Mouse (Mus musculus): Measurements from ENCODE around the gene Tut7. TPM values are rescaled to one million over a fixed set of nuclear protein-coding genes. Genes with fewer than 3 reads are reported as not detected.
A peak's percentile ranks its signal among the peaks of the same experiment; 100 is the strongest.
"Not testable (repeated sequence)": the region's sequence is repeated elsewhere in the genome, so short reads cannot be mapped to it uniquely, and the experiment has no call there.

Tut7 gene
- polyA plus RNA-seq, 1 experiment from 2014 or later = 35.0 TPM

- H3K36me3 ChIP-seq (ENCODE audit: control insufficient read depth, insufficient read depth, low read length) = no peaks in the 10 kb centered on the region
- no peak overlapping the region for H3K4me3 ChIP-seq (ENCODE audit: control insufficient read depth in 1 of 2, insufficient read depth in 1 of 2, low read depth in 1 of 2, low read length in 2 of 2)
- no peak for ATAC-seq (ENCODE audit: insufficient number of reproducible peaks, insufficient read depth, low FRiP score, low read depth)
- H3K27me3 ChIP-seq (ENCODE audit: control insufficient read depth, insufficient read depth, low read length) = no peaks in the 10 kb centered on the region
- H3K9me3 ChIP-seq (ENCODE audit: control insufficient read depth, low read length) = no peaks in the 10 kb centered on the region
- WGBS = 88% methylated on average over 2 of the region's 2 CpGs
- peaks cover 0 to 5% of the 10 kb centered on the region in 2 experiments; a peak in 1 of 4 replicates for H3K4me1 ChIP-seq (ENCODE audit: control insufficient read depth in 2 of 2, insufficient read depth in 2 of 2, low read length in 2 of 2)
- H3K27ac ChIP-seq (replicated peaks in 1 of 2; ENCODE audit: control insufficient read depth in 1 of 2, insufficient read depth in 1 of 2, low read depth in 2 of 2, low read length in 2 of 2) = no peak overlapping the region
- H3K9ac ChIP-seq (ENCODE audit: low read length) = no peak overlapping the region
- no peak overlapping the region for H3K4me2 ChIP-seq (ENCODE audit: low read length)
Observed at GRCm38 (mm10) chr13:59738455-59738854, 84.5 kb downstream of the Tut7 start.

DNA sequence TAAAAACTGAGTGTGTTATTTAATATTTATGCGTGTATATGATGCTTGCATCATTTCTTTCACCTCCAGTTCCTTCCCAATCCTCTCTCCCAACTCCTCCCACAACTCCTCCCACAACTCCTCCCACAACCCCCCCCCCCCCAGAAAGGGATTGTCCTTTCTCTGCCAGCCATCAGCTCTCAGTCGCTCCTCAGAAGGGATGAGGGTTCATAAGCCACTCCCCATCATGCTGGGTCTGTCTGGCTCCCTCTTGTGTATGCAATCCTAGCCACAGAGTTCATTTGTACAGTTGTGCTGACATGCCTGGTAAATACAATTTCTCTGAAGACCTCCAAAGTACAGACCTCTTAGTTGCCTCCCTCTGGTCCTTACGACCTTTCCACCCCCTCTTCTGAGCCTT is 87.8 kb downstream of the Tut7 start:
- H3K9ac ChIP-seq (ENCODE audit: low read length) = no peak overlapping the region
- H3K4me2 ChIP-seq (ENCODE audit: low read length) = no peak overlapping the region
- no peaks in the 10 kb centered on the region for H3K9me3 ChIP-seq (ENCODE audit: control insufficient read depth, low read length)
- ATAC-seq (ENCODE audit: insufficient number of reproducible peaks, insufficient read depth, low FRiP score, low read depth) = no peak
- H3K4me3 ChIP-seq (ENCODE audit: control insufficient read depth in 1 of 2, insufficient read depth in 1 of 2, low read depth in 1 of 2, low read length in 2 of 2) = no peak overlapping the region
- 23% methylated on average over 3 of the region's 3 CpGs for WGBS
- H3K4me1 ChIP-seq (ENCODE audit: control insufficient read depth in 2 of 2, insufficient read depth in 2 of 2, low read length in 2 of 2) = no peaks in the 10 kb centered on the region
- no peak overlapping the region for H3K27ac ChIP-seq (replicated peaks in 1 of 2; ENCODE audit: control insufficient read depth in 1 of 2, insufficient read depth in 1 of 2, low read depth in 2 of 2, low read length in 2 of 2)
- H3K27me3 ChIP-seq (ENCODE audit: control insufficient read depth, insufficient read depth, low read length) = no peaks in the 10 kb centered on the region
- no peaks in the 10 kb centered on the region for H3K36me3 ChIP-seq (ENCODE audit: control insufficient read depth, insufficient read depth, low read length)

DNA sequence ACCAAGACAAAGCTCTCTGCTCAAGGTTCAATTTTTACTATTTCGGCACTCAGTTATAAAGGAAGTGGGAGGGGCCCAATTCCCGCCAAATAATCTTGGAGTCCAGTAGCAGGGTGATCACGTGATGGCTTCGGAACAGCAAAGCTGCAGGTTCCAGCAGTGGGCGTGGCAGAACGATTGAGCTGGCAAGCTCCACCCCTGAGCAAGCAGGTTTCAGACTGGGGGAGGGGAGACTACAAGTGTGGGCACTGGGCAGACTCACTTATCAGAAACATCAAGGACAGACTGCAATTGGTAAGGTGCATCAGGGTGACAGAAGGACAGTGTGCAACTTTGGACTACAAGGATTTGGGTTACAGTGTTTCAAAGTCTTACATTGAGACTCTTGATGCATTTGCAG is 88.6 kb downstream of the Tut7 start:
- not testable (repeated sequence) for H3K9me3 ChIP-seq (ENCODE audit: control insufficient read depth, low read length)
- WGBS = 38% methylated on average over 6 of the region's 6 CpGs

DNA sequence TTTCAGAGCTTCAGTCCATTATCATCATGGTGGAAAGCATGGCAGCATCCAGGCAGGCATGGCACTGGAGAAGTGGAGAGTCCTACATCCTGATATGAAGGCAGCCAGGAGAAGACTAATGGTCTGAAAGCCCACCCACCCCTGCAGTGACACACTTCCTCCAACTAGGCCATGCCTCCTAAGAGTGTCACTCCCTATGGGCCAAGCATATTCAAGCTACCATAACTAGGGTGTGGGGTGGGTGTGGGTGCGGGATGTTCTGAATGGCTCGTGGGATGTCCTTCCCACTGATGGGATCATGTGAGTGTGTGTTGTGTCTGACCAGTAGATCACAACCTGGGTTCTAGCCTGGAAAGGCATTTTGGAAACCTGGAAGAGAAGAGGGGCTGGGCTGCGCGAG is 89.0 kb downstream of the Tut7 start:
- Histone ChIP-seq H3K4me3 (ENCODE audit: control insufficient read depth in 1 of 2, insufficient read depth in 1 of 2, low read depth in 1 of 2, low read length in 2 of 2) (no peak overlapping the region), H3K27ac (replicated peaks in 1 of 2; ENCODE audit: control insufficient read depth in 1 of 2, insufficient read depth in 1 of 2, low read depth in 2 of 2, low read length in 2 of 2) (no peak overlapping the region), H3K36me3 (ENCODE audit: control insufficient read depth, insufficient read depth, low read length) (no peaks in the 10 kb centered on the region), H3K27me3 (ENCODE audit: control insufficient read depth, insufficient read depth, low read length) (no peaks in the 10 kb centered on the region), H3K9ac (ENCODE audit: low read length) (no peak overlapping the region), H3K4me2 (ENCODE audit: low read length) (no peak overlapping the region), H3K4me1 (ENCODE audit: control insufficient read depth in 2 of 2, insufficient read depth in 2 of 2, low read length in 2 of 2) (no peaks in the 10 kb centered on the region), H3K9me3 (ENCODE audit: control insufficient read depth, low read length) (no peaks in the 10 kb centered on the region)
- ATAC-seq (ENCODE audit: insufficient number of reproducible peaks, insufficient read depth, low FRiP score, low read depth) = no peak
- 75% methylated on average over 2 of the region's 4 CpGs for WGBS

More for the DNA sequence above, 88.6 kb downstream of the Tut7 start:
- H3K36me3 ChIP-seq (ENCODE audit: control insufficient read depth, insufficient read depth, low read length); ATAC-seq (ENCODE audit: insufficient number of reproducible peaks, insufficient read depth, low FRiP score, low read depth); H3K4me2 ChIP-seq (ENCODE audit: low read length); H3K4me1 ChIP-seq (ENCODE audit: control insufficient read depth in 2 of 2, insufficient read depth in 2 of 2, low read length in 2 of 2); H3K9ac ChIP-seq (ENCODE audit: low read length); H3K4me3 ChIP-seq (ENCODE audit: control insufficient read depth in 1 of 2, insufficient read depth in 1 of 2, low read depth in 1 of 2, low read length in 2 of 2); H3K27me3 ChIP-seq (ENCODE audit: control insufficient read depth, insufficient read depth, low read length); H3K27ac ChIP-seq (replicated peaks in 1 of 2; ENCODE audit: control insufficient read depth in 1 of 2, insufficient read depth in 1 of 2, low read depth in 2 of 2, low read length in 2 of 2): not testable (repeated sequence)

- Histone ChIP-seq H3K9ac (ENCODE audit: low read length) (no peak within 1 kb of the TSS), H3K9me3 (ENCODE audit: control insufficient read depth, low read length) (no peaks in the 10 kb centered on the region), H3K36me3 (ENCODE audit: control insufficient read depth, insufficient read depth, low read length) (no peaks in the 10 kb centered on the region), H3K4me1 (ENCODE audit: control insufficient read depth in 2 of 2, insufficient read depth in 2 of 2, low read length in 2 of 2) (peaks cover 0 to 3% of the 10 kb centered on the region in 2 experiments; a peak in 1 of 4 replicates), H3K27ac (replicated peaks in 1 of 2; ENCODE audit: control insufficient read depth in 1 of 2, insufficient read depth in 1 of 2, low read depth in 2 of 2, low read length in 2 of 2) (no peak within 1 kb of the TSS), H3K4me3 (ENCODE audit: control insufficient read depth in 1 of 2, insufficient read depth in 1 of 2, low read depth in 1 of 2, low read length in 2 of 2) (no peak within 1 kb of the TSS), H3K4me2 (ENCODE audit: low read length) (no peak within 1 kb of the TSS), H3K27me3 (ENCODE audit: control insufficient read depth, insufficient read depth, low read length) (no peaks in the 10 kb centered on the region; the same call in 1 of the 2 replicates)
- WGBS = 28% methylated on average over 7 of the region's 7 CpGs
- ATAC-seq (ENCODE audit: insufficient number of reproducible peaks, insufficient read depth, low FRiP score, low read depth) = no peak
Observed at GRCm38 (mm10) chr13:59731652-59732051, 91.3 kb downstream of the Tut7 start, which contains the start of gene Spata31d1d. TSS of gene Spata31d1d (minus strand) at chr13:59731752.

DNA sequence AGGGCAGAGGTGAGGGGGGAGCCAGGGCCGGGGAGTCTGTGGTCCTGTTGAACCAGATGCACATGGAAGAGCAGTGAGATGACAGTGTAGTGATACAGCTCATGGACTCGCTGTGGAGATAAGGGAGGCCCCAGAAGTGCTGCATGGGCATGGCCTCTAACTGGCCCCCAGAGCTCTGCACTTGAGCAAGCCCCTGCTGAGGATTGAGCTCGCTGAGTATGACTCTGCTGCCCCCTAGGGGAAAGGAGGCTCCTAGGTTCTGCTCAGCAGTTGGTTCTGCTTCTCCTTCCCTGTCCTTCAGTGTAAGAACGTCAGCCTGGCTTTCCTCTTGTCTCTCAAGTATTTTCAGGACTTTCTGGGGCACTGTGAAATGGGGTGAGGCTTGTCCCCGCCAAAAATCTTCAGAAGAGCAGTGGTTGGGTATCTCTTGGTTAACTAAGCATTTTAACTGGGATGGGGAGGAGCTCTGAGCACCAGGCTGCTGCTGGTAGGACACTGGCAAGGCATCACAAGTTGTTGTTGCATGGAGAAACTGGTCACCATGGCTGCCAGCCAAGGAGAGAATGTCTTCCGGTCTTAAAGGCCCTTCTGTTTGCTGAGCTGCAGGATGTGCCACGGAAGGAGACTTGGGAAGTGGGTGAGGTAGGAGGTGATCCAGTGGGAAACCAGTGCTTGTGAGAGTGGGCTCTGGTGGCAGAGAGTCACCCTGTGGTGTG is 94.4 kb downstream of the Tut7 start:
- no peak overlapping the region for H3K4me2 ChIP-seq (ENCODE audit: low read length)
- no peak overlapping the region for H3K27ac ChIP-seq (replicated peaks in 1 of 2; ENCODE audit: control insufficient read depth in 1 of 2, insufficient read depth in 1 of 2, low read depth in 2 of 2, low read length in 2 of 2)
- H3K9ac ChIP-seq (ENCODE audit: low read length) = no peak overlapping the region

DNA sequence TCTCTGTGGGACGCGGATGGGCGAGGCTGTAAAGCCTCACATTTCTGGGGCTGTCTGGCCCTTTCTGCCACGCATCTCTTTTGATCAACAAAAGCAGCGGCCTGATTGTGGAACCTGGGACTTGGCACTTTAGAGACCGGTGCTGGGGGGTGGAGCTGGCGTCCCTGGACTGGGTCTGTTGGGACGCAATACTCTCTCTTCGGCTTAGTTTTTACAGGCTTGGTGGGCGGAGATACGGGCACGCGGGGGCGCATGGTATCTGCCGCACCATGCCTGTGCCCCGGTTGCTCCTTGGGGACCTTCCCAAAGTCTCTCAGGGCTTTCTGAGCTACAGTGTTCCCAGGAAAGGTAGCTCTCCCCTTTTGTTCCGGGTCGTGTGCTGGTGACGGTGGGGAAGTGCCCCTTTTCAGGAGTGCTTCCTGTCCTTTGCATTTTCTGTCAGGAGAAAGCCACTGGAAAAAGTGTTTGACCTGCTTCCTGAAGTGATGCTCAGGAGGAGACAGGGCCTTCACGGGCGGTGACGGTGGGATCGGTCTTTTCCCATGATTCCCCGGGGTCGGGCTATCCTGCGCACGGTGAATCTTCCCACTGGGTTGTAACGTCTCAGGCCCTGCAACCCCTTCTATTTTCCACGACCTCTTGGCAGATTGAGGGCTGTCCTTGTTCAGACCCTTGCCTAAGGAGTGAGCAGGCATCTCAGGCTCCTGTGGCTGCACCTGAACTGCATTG is 96.6 kb downstream of the Tut7 start:
- Histone ChIP-seq H3K9ac (ENCODE audit: low read length) (peak overlapping the region; percentile 47; the same call in 1 of the 2 replicates), H3K9me3 (ENCODE audit: control insufficient read depth, low read length) (no peaks in the 10 kb centered on the region), H3K27ac (replicated peaks in 1 of 2; ENCODE audit: control insufficient read depth in 1 of 2, insufficient read depth in 1 of 2, low read depth in 2 of 2, low read length in 2 of 2) (no peak overlapping the region), H3K4me3 (ENCODE audit: control insufficient read depth in 1 of 2, insufficient read depth in 1 of 2, low read depth in 1 of 2, low read length in 2 of 2) (peak overlapping the region; percentile 23 to 24; a peak in 3 of 4 replicates), H3K4me2 (ENCODE audit: low read length) (peak overlapping the region; percentile 62), H3K27me3 (ENCODE audit: control insufficient read depth, insufficient read depth, low read length) (no peaks in the 10 kb centered on the region; the same call in none of the 2 replicates), H3K4me1 (ENCODE audit: control insufficient read depth in 2 of 2, insufficient read depth in 2 of 2, low read length in 2 of 2) (peaks cover 4 to 7% of the 10 kb centered on the region in 2 experiments; a peak in 2 of 4 replicates), H3K36me3 (ENCODE audit: control insufficient read depth, insufficient read depth, low read length) (no peaks in the 10 kb centered on the region)
- no peak for ATAC-seq (ENCODE audit: insufficient number of reproducible peaks, insufficient read depth, low FRiP score, low read depth)
- 19% methylated on average over 29 of the region's 29 CpGs for WGBS

More for the DNA sequence above, 94.4 kb downstream of the Tut7 start:
- Histone ChIP-seq H3K27me3 (ENCODE audit: control insufficient read depth, insufficient read depth, low read length) (no peaks in the 10 kb centered on the region; the same call in none of the 2 replicates), H3K9me3 (ENCODE audit: control insufficient read depth, low read length) (no peaks in the 10 kb centered on the region), H3K36me3 (ENCODE audit: control insufficient read depth, insufficient read depth, low read length) (no peaks in the 10 kb centered on the region), H3K4me3 (ENCODE audit: control insufficient read depth in 1 of 2, insufficient read depth in 1 of 2, low read depth in 1 of 2, low read length in 2 of 2) (no peak overlapping the region), H3K4me1 (ENCODE audit: control insufficient read depth in 2 of 2, insufficient read depth in 2 of 2, low read length in 2 of 2) (peaks cover 4 to 7% of the 10 kb centered on the region in 2 experiments; a peak in 2 of 4 replicates)
- peak; percentile 62; the same call in 1 of the 2 replicates for ATAC-seq (ENCODE audit: insufficient number of reproducible peaks, insufficient read depth, low FRiP score, low read depth)
- 13% methylated on average over 7 of the region's 7 CpGs for WGBS
